Comparison of ENCODE assay signal across 11 mouse cellular contexts in genomic region chr15:100612432-100612831, GRCm38 (mm10). TPM values are rescaled to one million over a fixed set of nuclear protein-coding genes. Genes with fewer than 3 reads are reported as not detected.
DNase-seq lines count a peak whose midpoint lies in the region; ATAC-seq and TF ChIP-seq lines count a peak whose summit lies in the region.
"Had no signal": no experiment of that assay in that cellular context is flagged by ENCODE, and none has a peak within 500 bp of the region (broad histone marks: within the 10 kb centered on the region; RNA-seq: fewer than 3 reads in every experiment).

No protein-coding gene starts in this region.

- TF ChIP-seq POLR2A in CH12.LX (IDR thresholded peaks at IDR 0.05; ENCODE audit: low read depth, low read length): no peak

- no peak for ATAC-seq in neural tube, embryonic 15.5 days (ENCODE audit: low FRiP score)

- dilution Hi-C loops in CH12.LX (cut with MboI; ENCODE audit: extremely low pct_ligation_motif_present, extremely low pct_unique_long_range_greater_than_20kb, low sequenced_read_pairs): no loop called here

- H3K4me2 ChIP-seq in CH12.LX (ENCODE audit: insufficient read depth, low read depth, poor library complexity, severe bottlenecking): no peak overlapping the region
- no peak overlapping the region for H3K4me2 ChIP-seq in neural tube, embryonic 15.5 days
- H3K4me2 ChIP-seq: liver, embryonic 15.5 days had no signal

- no peak overlapping the region for H3K9ac ChIP-seq in CH12.LX (ENCODE audit: insufficient read depth, low read depth)
- H3K9ac ChIP-seq in neural tube, embryonic 15.5 days (replicated peaks): no peak overlapping the region
- H3K9ac ChIP-seq: liver, embryonic 15.5 days had no signal

- H3K27ac ChIP-seq in CH12.LX (ENCODE audit: insufficient read depth, low read depth): no peak overlapping the region
- H3K27ac ChIP-seq in neural tube, embryonic 15.5 days (replicated peaks): no peak overlapping the region
- H3K27ac ChIP-seq: heart, embryonic 13.5 days; liver, embryonic 15.5 days had no signal

- peaks cover 3% of the 10 kb centered on the region for H3K9me3 ChIP-seq in CH12.LX (replicated peaks; ENCODE audit: low read length)
- H3K9me3 ChIP-seq in neural tube, embryonic 15.5 days (replicated peaks): no peaks in the 10 kb centered on the region
- H3K9me3 ChIP-seq: heart, embryonic 13.5 days; liver, embryonic 15.5 days had no signal

- 72% methylated on average over 2 of the region's 2 CpGs for WGBS in neural tube, embryonic 15.5 days

- in situ Hi-C loops in CH12.LX (cut with MboI; ENCODE audit: low pct_ligation_motif_present, low pct_unique_long_range_greater_than_20kb, low sequenced_read_pairs): loop anchor here (5.0 kb wide), 2 partner anchors 80 to 150 kb away; no protein-coding TSS in a partner anchor

- peak; percentile 15 to 87; a peak in 2 of 4 replicates for TF ChIP-seq CTCF in CH12.LX (conservative IDR thresholded peaks at IDR 0.05 in 1 of 2, IDR thresholded peaks at IDR 0.05 in 1 of 2; ENCODE audit: low read depth in 2 of 2, low read length in 2 of 2)

- H3K79me2 ChIP-seq in CH12.LX (replicated peaks; ENCODE audit: control insufficient read depth, extremely low read depth, insufficient read depth, poor library complexity, severe bottlenecking): peaks cover 13% of the 10 kb centered on the region

- peak; percentile 43 for TF ChIP-seq RAD21 in CH12.LX (IDR thresholded peaks at IDR 0.05; ENCODE audit: low read depth, low read length)

- no peak overlapping the region for H3K4me3 ChIP-seq in CH12.LX (replicated peaks in 1 of 3; ENCODE audit: low read depth in 2 of 3, low read length in 2 of 3, poor library complexity in 1 of 3)
- no peak overlapping the region for H3K4me3 ChIP-seq in neural tube, embryonic 15.5 days (replicated peaks)
- H3K4me3 ChIP-seq: liver, embryonic 15.5 days had no signal

- peak; percentile 56 for DNase-seq in kidney, postnatal 10 days
- DNase-seq in kidney, postnatal 14 days: no peak
- DNase-seq in A20 (ENCODE audit: low read depth, low spot score): peak; percentile 72
- DNase-seq in CH12.LX (ENCODE audit: extremely low read depth): no peak
- DNase-seq in lung, postnatal 10 days: peak; percentile 43
- no peak for DNase-seq in layer of hippocampus, postnatal 36 days
- DNase-seq in right cerebral cortex, postnatal 25 days: no peak
- DNase-seq: kidney, adult 8-10 months had no signal

- H3K4me1 ChIP-seq in CH12.LX (ENCODE audit: control insufficient read depth in 1 of 2, insufficient read depth in 2 of 2): peaks cover 11 to 20% of the 10 kb centered on the region in 2 experiments
- peaks cover 31% of the 10 kb centered on the region for H3K4me1 ChIP-seq in neural tube, embryonic 15.5 days

- no peaks in the 10 kb centered on the region for H3K27me3 ChIP-seq in CH12.LX (replicated peaks)
- H3K27me3 ChIP-seq in neural tube, embryonic 15.5 days (replicated peaks): no peaks in the 10 kb centered on the region

- no peak for TF ChIP-seq EP300 in CH12.LX (IDR thresholded peaks at IDR 0.05; ENCODE audit: low read length)

- H3K36me3 ChIP-seq in CH12.LX (replicated peaks in 1 of 2; ENCODE audit: control insufficient read depth in 1 of 2, insufficient read depth in 1 of 2, low read length in 1 of 2): peaks cover 4 to 8% of the 10 kb centered on the region in 2 experiments
- H3K36me3 ChIP-seq in neural tube, embryonic 15.5 days: no peaks in the 10 kb centered on the region

TF ChIP-seq in CH12.LX, 34 proteins besides CTCF, POLR2A, EP300 and RAD21:
- TF ChIP-seq NELFE (IDR thresholded peaks at IDR 0.05; ENCODE audit: low read depth, low read length) (peak; percentile 42; the same call in 1 of the 2 replicates), E2F4 (IDR thresholded peaks at IDR 0.05; ENCODE audit: insufficient replicate concordance, low read depth, low read length) (no peak), ZMIZ1 (IDR thresholded peaks at IDR 0.05; ENCODE audit: low read depth, low read length) (no peak), ZNF384 (IDR thresholded peaks at IDR 0.05; ENCODE audit: low read depth, low read length) (0 out of 2 replicates have a peak, but pooled peaks have one; percentile 7), TCF12 (IDR thresholded peaks at IDR 0.05; ENCODE audit: low read depth, low read length) (0 out of 2 replicates have a peak, but pooled peaks have one; percentile 21), MAZ (IDR thresholded peaks at IDR 0.05; ENCODE audit: low read depth, low read length) (no peak), SMC3 (IDR thresholded peaks at IDR 0.05; ENCODE audit: low read depth, low read length) (peak; percentile 71), MAX (IDR thresholded peaks at IDR 0.05; ENCODE audit: low read length) (no peak), HCFC1 (IDR thresholded peaks at IDR 0.05; ENCODE audit: low read depth, low read length) (no peak), ELF1 (IDR thresholded peaks at IDR 0.05; ENCODE audit: low read depth, low read length) (peak; percentile 13; the same call in 1 of the 2 replicates)
TF ChIP-seq in CH12.LX: peak in this region for 5.

RNA-seq across cellular contexts. Expression of gene Dazap2, which starts 2.7 kb away (rescaled TPM):
- 56.0 and 63.8 TPM in 2 replicates for total RNA-seq in CH12.LX (2012; rRNA removed)
- total RNA-seq in CH12.LX (2014; rRNA removed): 139 and 159 TPM in 2 replicates
- 160 and 213 TPM in 2 replicates for polyA plus RNA-seq in CH12.LX (2012; ENCODE audit: insufficient read length, low read depth)
- total RNA-seq in layer of hippocampus, postnatal 36 days (2021): 100 to 1,000 TPM; 108 to 109 TPM
- 99.3 and 144 TPM in 2 replicates for polyA plus RNA-seq in neural tube, embryonic 15.5 days (2015; fragmentation: Nextera tagmentation; extraction: Ambion mirVana)

RNA-seq across cellular contexts. Expression of gene Pou6f1, which starts 12.6 kb away (rescaled TPM):
- total RNA-seq in CH12.LX (2012; rRNA removed) (3.5 and 7.4 TPM in 2 replicates), CH12.LX (2014; rRNA removed) (0.97 and 1.7 TPM in 2 replicates)
- 6.3 and 9.1 TPM in 2 replicates for polyA plus RNA-seq in CH12.LX (2012; ENCODE audit: insufficient read length, low read depth)
- 100 to 1,000 TPM; 105 to 106 TPM for total RNA-seq in layer of hippocampus, postnatal 36 days (2021)
- 26.0 and 32.4 TPM in 2 replicates for polyA plus RNA-seq in neural tube, embryonic 15.5 days (2015; fragmentation: Nextera tagmentation; extraction: Ambion mirVana)

RNA-seq across cellular contexts. Expression of gene Smagp, which starts 24.3 kb away (rescaled TPM):
- 4.9 and 7.0 TPM in 2 replicates for total RNA-seq in CH12.LX (2012; rRNA removed)
- total RNA-seq in CH12.LX (2014; rRNA removed): 0.55 and 1.3 TPM in 2 replicates
- 3.2 and 4.8 TPM in 2 replicates for polyA plus RNA-seq in CH12.LX (2012; ENCODE audit: insufficient read length, low read depth)
- total RNA-seq in layer of hippocampus, postnatal 36 days (2021): 1 to 10 TPM; 1.7 to 2.1 TPM
- polyA plus RNA-seq in neural tube, embryonic 15.5 days (2015; fragmentation: Nextera tagmentation; extraction: Ambion mirVana): 3.0 and 7.4 TPM in 2 replicates

RNA-seq across cellular contexts. Expression of gene Bin2, which starts 56.9 kb away (rescaled TPM):
- total RNA-seq in CH12.LX (2012; rRNA removed): 60.4 and 64.8 TPM in 2 replicates
- 49.2 and 51.4 TPM in 2 replicates for total RNA-seq in CH12.LX (2014; rRNA removed)
- polyA plus RNA-seq in CH12.LX (2012; ENCODE audit: insufficient read length, low read depth): 72.8 and 89.9 TPM in 2 replicates
- 1 to 10 TPM; 5.3 to 5.6 TPM for total RNA-seq in layer of hippocampus, postnatal 36 days (2021)
- polyA plus RNA-seq in neural tube, embryonic 15.5 days (2015; fragmentation: Nextera tagmentation; extraction: Ambion mirVana): 2.6 and 11.0 TPM in 2 replicates

Comparison
In these comparisons a context has a peak if more than half of its experiments do, and no peak if none do; other contexts are left out.
1. DNase-seq: peak in kidney, postnatal 10 days (single experiment), A20 (single experiment) and lung, postnatal 10 days (single experiment); none in kidney, postnatal 14 days (single experiment), CH12.LX (single experiment), layer of hippocampus, postnatal 36 days (0 of 2) and right cerebral cortex, postnatal 25 days (single experiment).
2. RNA of gene Pou6f1, which starts 12.6 kb away (total RNA-seq): 105 to 106 TPM in layer of hippocampus, postnatal 36 days; 0.97 to 7.4 TPM in CH12.LX; every median in the first group is over 10 times any median in the second.